Mouse (Mus musculus) stomach, postnatal 0 days (tissue): ENCODE measurements around the gene Arf5.

Experiments
- CTCF ChIP-seq: IDR thresholded peaks from 2 replicates; pipeline ENCODE4 v1.5.1; 2016; ENCODE audit warnings: antibody characterized with exemption, low read depth, mild to moderate bottlenecking, moderate library complexity
- EP300 ChIP-seq: optimal IDR thresholded peaks from 2 replicates; pipeline ENCODE3; 2016; ENCODE audit warnings: antibody characterized with exemption

GRCm38 (mm10) chr6:28410053-28410452, 13.3 kb upstream of the Arf5 start:
- TF ChIP-seq CTCF (no peak), EP300 (no peak)
